Mouse (Mus musculus) gastrocnemius, adult 2 months (tissue): Measurements from ENCODE around the gene Eif4g1. TPM values are rescaled to one million over a fixed set of nuclear protein-coding genes. Genes with fewer than 3 reads are reported as not detected.
A peak's percentile ranks its signal among the peaks of the same experiment; 100 is the strongest.

Experiments used
- DNase-seq: peaks from one replicate; pipeline ENCODE4 v3.0.0; 2022
- H3K27ac ChIP-seq: fragments of 200-600 bp; 2 replicates; pipeline ENCODE4 v1.8.1; 2022; ENCODE audit warnings: mild to moderate bottlenecking
- H3K4me3 ChIP-seq: fragments of 200-600 bp; 2 replicates; pipeline ENCODE4 v1.8.1; 2022; ENCODE audit warnings: mild to moderate bottlenecking, moderate library complexity
- CTCF ChIP-seq: fragments of 200-600 bp; IDR thresholded peaks from 2 replicates; pipeline ENCODE4 v1.8.1; 2022; ENCODE audit warnings: antibody characterized with exemption, mild to moderate bottlenecking, moderate library complexity
- intact Hi-C: fragments of 180-260 bp; cut with DNase I; formaldehyde crosslinking; loops from one replicate; pipeline ENCODE4 v1.15.1; 2025
- total RNA-seq, 2 experiments: library from RNA; stranded (reverse); gene quantifications; 2 replicates each; pipeline ENCODE4 v1.2.3; 2021

Gene Eif4g1
- total RNA-seq, 2 experiments from 2014 or later, result 428 to 462 TPM

DNA sequence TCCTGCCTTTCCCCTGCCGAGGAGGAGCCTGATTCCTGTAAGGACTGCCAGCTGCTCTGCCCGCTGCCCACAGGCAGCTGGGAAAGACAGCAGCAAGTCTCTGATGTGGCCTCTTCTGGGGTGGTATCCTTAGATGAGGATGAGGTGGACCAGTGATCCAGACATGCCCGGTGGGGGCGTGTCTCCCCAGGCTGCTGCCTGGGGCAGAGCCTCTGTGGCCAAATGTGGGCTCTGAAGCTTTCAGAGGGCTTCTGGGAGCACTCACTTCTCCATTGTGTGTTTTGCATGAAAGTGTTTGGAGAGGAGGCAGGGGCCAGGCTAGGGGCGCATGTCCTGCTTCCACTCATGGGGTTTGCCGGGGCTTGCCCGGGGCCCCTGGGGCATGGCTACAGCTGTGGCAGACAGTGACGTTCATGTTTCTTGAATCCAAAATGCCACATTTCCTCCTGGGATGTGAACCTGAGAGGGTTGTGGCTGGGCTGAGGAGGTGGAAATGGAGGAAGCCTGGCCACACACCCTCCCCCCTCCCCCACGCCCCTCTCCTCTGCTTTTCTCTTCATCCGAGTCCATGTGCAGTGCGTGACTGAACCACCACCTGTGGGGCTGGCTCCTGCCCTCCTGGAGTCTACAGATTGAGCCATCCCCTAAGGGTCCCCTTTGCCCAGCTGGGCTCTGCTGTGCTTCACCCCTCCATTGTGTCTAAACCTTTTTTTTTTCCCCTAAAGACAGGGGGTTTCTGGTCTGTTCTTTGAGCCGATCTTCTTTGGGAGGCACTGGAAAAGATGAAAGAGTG is 33.8 kb downstream of the Eif4g1 start:
- intact Hi-C loops, result no loop called here
- Histone ChIP-seq H3K27ac (no peak overlapping the region), H3K4me3 (no peak overlapping the region)
- DNase-seq, result no peak
- no peak for TF ChIP-seq CTCF

DNA sequence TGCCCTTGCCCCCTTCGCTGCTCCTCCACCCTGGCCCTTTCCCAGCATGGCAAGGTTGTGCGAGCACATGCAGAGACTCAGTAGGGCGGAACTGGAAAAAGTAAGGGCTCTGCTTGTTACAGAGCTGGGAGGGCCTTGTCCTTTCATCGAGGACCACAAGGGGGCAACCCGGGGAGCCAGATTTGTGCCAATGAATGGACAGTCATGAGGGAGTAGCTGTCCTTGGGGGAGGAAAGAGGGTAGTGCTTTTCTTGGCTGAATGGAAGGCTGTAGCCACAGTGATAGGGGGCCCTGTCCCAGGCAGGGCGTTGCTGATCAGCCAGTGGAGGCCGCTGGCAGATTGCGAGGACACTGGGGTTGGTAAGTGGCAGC is 34.4 kb downstream of the Eif4g1 start:
- peak; percentile 65 for DNase-seq
- peak; percentile 63 for TF ChIP-seq CTCF
- H3K4me3 ChIP-seq, result no peak overlapping the region
- no peak overlapping the region for H3K27ac ChIP-seq
- intact Hi-C loops, result no loop called here

DNA sequence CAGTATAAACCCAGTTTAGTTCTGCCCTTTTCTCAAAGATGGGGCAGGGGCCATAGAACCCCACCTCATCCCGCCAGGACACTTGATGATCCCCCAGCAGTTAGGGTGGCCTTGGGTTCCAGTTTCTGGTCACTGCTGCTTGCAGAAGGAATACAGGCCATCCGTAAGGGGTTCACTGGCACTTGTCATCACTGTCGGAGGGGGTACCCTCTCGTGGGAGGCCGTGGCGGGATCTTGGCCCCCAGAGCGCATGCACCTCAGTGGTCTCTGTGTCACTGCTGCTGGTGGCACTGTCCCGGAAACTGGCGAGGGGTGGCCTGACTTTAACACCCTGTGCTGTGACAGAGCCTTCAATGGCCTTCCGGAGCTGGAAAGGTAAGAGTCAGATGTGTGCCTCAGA is 35.0 kb downstream of the Eif4g1 start:
- intact Hi-C loops, result no loop called here
- Histone ChIP-seq H3K4me3 (no peak overlapping the region), H3K27ac (no peak overlapping the region)
- no peak for DNase-seq
- no peak for TF ChIP-seq CTCF

DNA sequence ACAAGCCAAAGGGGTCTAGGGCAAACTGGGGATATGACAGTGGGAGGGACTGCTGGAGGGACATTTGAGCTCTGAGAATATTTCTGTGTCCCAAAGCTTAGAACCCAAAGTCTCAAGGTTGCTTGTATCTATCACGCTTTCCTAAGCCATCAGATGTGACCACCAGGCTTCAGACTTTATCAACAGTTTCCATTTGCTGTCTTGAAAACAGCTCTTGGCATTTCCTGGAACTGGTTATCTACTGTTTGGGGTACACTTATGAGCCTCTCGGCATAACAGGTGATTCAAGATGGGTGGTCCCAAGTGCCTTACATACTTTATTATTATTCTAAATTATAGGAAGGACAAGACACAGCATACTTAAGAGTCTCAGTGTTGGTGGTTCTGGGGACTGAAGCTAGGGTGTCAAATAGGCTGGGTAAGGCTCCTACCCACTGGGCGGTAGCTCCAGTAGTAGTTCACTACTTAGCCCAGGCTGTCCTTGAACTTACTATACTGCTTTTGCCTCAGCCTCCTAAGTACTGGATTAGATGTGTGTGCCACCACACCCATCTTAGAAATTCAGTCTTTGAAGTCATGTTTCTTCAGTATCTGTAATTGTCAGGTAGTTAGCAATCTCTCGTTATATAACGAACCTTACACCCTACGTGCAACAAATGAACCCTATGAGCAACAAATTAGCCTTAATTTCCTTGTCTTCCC is 35.7 kb downstream of the Eif4g1 start:
- intact Hi-C loops, result no loop called here
- Histone ChIP-seq H3K27ac (no peak overlapping the region), H3K4me3 (no peak overlapping the region)
- no peak for TF ChIP-seq CTCF
- DNase-seq, result no peak

DNA sequence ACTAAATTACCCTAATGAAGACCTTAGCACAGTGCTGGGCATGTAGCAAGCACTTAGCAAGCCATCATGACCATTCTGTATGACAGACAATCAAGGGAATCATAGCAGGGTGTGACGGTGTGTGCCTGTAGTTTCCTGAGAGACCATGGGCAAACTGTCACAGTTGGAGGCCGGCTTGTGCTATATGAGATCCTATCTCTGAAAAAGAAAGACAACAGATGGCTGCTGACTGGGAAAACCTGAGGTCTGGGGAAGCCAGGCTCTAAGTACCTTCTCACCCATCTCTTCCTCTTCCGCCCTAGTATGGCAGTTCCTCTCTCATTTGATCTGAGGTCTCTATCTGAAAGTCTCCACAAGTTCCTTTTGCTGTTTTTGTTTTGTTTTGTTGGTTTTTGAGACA is 37.7 kb downstream of the Eif4g1 start:
- H3K4me3 ChIP-seq, result no peak overlapping the region
- no peak for TF ChIP-seq CTCF
- DNase-seq, result no peak
- intact Hi-C loops, result no loop called here
- no peak overlapping the region for H3K27ac ChIP-seq

DNA sequence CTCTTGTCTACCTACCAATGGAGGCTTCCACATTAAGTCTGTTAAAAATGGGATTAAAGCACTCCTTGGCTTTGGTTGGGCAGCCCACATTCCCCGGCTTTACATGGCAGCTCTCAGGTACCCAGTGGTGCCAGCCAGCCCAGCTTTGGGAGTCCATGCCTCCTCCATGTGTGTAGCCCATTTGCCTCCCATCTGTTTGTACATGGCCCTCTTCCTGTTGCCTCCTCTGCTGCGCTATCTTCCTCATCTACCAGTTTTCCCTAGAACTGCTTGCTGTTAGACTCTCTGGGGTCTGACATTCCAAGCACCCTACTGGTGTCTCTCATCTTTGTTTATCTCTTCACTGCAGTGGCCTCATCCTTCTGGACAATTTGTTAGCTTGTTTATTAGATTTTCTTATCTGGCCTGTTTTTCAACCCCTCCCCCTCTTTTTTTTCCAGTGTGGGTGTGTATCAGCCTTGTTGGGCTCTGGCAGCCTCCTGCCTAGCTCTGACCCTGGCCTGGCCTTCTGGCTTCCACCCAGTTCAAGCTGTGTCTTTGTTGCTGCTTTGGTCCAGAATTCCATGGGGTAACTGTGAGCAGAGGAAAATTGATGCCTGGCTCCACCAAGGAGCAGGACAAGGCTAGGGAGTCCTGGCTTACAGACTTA is 38.4 kb downstream of the Eif4g1 start:
- peak overlapping the region; percentile 31; the same call in 1 of the 2 replicates for H3K27ac ChIP-seq
- intact Hi-C loops, result no loop called here
- peak; percentile 49 for DNase-seq
- H3K4me3 ChIP-seq, result no peak overlapping the region
- no peak for TF ChIP-seq CTCF

DNA sequence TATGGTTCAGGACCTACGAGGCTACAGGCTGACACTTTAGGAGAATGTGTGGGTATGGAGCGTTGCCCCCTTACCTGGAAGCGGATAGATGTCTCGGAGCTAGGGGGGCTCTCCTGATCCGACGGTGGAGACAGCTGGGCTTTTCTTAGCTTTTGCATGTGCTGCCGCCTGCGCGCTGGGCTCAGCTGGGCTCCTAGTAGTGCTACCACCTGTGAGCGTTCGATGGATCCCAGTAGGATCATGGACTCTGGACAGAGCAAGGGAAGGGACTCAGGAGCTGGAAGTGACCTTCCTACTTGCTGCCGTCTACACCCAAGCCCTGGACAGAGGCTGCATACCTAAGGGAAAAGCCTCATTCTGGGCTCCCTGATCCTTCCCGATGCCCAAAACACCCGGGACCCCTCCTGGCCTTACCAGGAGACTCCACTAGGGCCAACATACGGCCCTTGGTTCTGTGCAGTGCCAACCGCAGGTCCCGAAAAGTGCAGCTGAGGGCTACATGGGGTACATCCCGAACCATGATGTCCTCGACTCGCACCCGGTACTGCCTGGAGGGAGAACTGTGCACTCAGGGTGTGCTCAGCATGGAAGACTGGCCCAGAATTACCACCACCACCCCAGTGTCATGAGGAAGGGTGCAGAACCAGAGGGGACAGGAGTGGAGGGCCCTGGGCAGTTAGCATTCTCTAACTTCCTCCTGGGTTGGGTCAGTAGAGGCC is 40.3 kb downstream of the Eif4g1 start:
- Histone ChIP-seq H3K27ac (no peak overlapping the region), H3K4me3 (no peak overlapping the region)
- no peak for DNase-seq
- no peak for TF ChIP-seq CTCF
- intact Hi-C loops, result no loop called here

DNA sequence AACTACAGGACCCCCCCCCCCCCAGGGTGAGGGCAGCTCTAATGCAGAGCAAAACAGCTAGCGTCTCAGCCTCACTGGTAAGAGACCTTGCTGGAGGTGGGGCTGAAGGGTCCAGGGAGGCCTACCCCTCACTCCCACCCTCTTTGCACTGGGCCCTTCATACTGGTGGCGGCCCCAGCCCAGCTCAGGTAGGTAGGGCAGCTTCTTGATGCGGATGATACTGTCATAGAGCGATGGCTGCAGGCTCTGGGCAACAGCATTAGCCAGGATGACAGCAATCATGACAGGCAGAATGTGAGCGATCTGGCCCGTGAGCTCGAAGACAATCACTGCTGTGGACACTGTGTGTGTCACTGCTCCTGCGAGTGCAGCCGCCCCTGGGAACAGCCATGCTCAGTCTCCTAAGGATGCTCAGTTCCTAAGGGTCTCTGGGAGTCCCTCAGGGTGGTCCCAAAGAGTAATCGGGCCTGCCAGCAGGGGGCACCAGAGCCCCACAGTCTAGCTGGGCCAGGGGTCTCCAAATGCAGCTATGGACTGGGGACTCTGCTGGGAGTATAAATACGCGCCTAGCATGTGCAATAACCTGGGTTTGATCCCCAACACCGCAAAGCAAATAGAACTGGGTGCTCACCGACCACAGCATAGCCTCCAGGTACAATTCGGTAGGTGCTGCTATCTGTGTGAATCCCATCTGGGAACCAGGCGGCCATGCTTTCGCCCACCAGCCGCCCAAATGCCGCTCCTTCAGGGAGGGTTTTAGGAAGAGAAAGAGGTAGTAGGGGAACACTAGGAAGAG is 41.0 kb downstream of the Eif4g1 start:
- DNase-seq, result peak; percentile 41
- intact Hi-C loops, result no loop called here
- TF ChIP-seq CTCF, result peak; percentile 76

DNA sequence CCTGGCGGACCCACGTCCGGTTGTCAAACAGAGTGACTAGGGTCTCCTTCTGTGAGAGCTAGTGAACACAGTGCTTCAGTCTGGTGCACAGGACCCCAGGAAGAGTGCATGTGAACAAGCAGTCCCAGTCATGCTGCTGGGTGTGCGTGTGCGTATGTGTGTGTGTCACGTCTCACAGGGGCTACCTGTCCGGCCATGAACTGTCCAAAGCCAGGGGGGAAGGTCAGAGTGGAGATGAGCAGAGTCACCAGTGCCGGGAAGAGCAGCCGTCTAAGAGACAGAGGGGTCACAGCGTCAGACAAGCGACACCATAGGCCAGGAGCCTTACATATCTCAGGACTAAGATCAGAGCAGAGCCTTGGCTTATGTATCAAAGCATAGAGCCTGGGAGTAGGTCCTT is 42.3 kb downstream of the Eif4g1 start:
- no peak for TF ChIP-seq CTCF
- intact Hi-C loops, result no loop called here
- DNase-seq, result no peak
- Histone ChIP-seq H3K27ac (no peak overlapping the region), H3K4me3 (no peak overlapping the region)

More for the DNA sequence above, 41.0 kb downstream of the Eif4g1 start:
- H3K27ac ChIP-seq, result no peak overlapping the region
- no peak overlapping the region for H3K4me3 ChIP-seq

DNA sequence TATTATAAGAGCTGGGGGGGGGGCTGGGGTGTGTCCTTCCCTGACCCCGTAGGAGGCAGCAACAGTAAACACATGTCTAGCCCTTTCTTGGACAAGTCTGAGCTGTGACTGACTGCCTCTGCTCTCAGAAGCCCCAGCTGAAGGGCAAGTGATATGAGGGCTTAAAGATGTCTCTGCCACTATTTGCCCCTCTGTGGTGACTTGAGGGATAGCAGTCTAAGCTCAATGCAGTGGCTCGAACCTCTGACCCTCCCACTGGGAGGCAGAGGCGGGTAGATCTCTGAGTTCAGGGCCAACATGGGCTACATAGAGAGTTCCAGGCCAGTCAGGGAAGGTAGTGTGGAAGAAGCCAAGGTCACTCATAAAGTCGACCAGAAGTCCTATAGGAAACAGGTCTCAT is 42.7 kb downstream of the Eif4g1 start:
- intact Hi-C loops, result no loop called here
- peak; percentile 15; the same call in 1 of the 2 replicates for TF ChIP-seq CTCF
- no peak for DNase-seq
- H3K4me3 ChIP-seq, result no peak overlapping the region
- no peak overlapping the region for H3K27ac ChIP-seq

DNA sequence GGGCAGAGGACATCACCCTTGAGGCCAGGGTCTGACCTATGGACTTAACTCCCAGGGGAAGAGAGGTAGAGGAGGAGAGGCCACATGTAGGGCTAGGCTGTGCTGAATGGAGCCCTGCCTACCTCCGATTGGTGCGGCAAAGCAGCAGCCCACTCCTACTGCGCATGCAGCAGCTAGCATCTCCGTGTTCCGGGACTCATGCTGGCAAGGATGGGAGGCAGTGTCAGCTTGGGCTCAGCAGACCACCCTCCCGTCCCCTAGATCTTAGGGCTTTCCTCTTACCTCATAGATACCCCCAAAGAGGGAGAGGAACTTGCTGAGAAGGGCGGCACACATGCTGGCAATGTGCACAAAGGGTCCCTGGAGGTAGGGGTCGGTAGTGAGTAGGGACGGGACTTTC is 44.1 kb downstream of the Eif4g1 start:
- no peak for DNase-seq
- no peak for TF ChIP-seq CTCF
- intact Hi-C loops, result no loop called here
- Histone ChIP-seq H3K4me3 (no peak overlapping the region), H3K27ac (no peak overlapping the region)

DNA sequence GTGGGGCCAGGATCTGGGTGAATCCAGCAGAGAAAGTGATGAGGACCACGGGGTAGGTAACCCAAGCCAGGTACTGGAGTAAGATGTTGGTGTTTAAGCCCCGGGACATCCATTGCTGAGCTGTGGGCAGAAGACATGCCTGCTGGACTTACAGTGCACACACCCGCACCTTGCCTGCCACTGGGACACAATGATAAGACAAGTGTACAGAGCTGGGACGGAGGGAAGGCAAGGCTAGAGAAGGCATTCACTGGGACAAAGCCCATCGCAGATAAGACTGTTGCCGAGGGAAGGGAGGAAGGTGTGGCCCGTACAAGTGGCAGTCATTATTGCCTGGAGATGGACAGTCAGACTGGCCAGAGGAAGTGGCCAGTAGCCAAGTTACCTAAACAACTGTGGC is 44.8 kb downstream of the Eif4g1 start:
- intact Hi-C loops, result no loop called here
- no peak overlapping the region for H3K27ac ChIP-seq

More for the DNA sequence above, 44.8 kb downstream of the Eif4g1 start:
- no peak for DNase-seq
- TF ChIP-seq CTCF, result no peak
- no peak overlapping the region for H3K4me3 ChIP-seq
